Mouse (Mus musculus): ENCODE data around the gene Flt3l.
"Not testable (repeated sequence)": the region's sequence is repeated elsewhere in the genome, so short reads cannot be mapped to it uniquely, and the experiment has no call there.

GRCm38 (mm10) chr7:45173772-45174171 lies 37.5 kb upstream of the Flt3l start:
- TF ChIP-seq EP300 (IDR thresholded peaks at IDR 0.05; ENCODE audit: insufficient read depth, low read depth, low read length), result not testable (repeated sequence)
- peak; percentile 57 for TF ChIP-seq CTCF (IDR thresholded peaks at IDR 0.05)
